Mouse (Mus musculus) small intestine, adult 10 weeks (tissue): ENCODE results near the gene Nudt15. TPM values are rescaled to one million over a fixed set of nuclear protein-coding genes. Genes with fewer than 3 reads are reported as not detected.

Experiments used
- polyA plus RNA-seq: library from polyadenylated mRNA; stranded (reverse); fragments of 350-450 nt; fragmentation: Illumina TruSeq; extraction: RNeasy Lipid Tissue Mini Kit (QIAGEN cat#74804); gene quantifications from one replicate; pipeline ENCODE4 v1.2.3, GENCODE M21; 2014; ENCODE audit warnings: low replicate concordance

The Nudt15 gene
- polyA plus RNA-seq: 3.3 TPM

DNA sequence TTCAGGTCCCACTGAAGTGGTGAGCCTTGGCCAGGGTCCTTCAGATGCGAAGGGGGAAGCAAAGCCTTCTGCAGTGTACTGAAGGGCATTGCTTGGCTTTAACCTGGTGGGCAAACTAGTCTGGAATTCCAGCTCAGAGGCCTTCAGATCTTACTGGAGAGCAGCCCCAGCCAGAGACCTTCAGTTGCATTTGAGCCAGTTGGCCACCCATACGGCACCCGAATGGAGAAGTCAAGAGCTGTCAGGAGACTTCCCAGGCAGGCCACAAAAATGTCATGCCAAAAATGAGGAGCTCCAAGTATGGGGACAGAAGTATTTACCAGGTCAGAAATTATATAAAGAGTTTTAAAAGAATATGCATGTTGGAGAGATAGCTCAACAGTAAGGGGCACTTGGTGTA lies at the start of gene Nudt15:
TSS of gene Nudt15 (minus strand) at position 192 of the 400 bp plus-strand sequence.

DNA sequence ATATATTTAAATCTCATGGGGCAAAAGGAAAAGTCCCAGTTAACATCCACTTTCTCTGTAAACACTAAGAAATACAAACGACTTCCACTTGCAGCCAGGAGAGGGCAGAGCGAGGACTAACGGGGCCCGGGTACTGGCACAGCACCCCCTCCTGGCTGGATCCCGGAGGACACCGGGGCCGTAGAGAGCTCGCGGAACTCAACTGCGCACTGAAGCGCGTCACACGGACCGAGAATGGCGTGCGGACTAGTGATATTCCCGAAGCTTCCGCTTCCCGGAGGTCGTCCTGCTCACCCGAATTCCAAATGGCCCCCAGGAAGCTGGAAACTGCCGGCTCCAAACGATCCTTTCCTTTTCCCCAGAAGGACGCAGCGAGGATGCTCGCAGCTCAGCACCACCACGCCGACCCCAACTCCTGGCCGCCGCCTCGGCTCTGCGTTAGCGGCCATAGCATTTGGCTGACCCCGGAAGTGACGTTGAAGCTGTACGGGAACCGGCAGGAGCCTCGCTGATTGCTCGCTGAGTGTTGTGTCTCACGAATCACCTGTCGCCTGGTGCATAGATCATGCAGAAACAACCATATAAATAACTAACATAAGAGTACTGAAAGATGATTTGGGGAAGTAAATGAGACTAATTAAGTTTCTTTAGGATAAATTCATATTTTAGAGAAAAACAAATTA lies 23.1 kb downstream of the Nudt15 start, which contains the start of gene Sucla2:
TSS of gene Sucla2 (plus strand) at position 554 of the 683 bp plus-strand sequence.

DNA sequence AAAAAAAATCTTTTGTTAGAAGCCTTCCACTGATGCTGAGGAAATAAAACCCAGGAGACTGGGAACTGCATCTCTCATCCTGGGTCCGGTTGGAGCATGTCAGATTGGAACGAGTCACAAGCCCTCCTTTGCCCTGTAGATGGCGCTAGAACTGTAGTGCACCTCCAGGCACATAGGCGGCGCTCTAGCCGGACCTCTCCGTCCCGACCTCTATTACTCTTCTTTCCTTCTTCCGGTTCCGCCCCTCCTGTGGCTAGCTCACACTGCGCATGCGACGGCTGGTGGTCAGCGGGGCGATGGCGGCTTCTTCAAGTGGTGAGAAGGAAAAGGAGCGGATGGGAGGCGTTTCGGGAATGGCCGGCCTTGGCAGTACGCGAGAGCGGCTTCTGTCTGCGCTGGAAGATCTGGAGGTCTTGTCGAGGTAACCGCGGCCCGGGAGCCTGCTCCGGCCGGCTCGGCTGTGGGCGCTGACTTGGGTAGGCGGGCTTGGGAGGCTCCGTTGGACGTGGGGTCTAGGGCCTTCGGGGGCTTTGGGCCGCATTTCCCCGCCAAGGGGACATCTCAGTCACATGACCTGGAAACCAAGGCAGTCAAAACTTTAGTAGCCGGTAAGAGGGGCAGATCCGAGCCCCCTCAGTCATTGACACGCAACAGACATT lies 38.1 kb downstream of the Nudt15 start, which contains the start of gene Med4:
TSS of gene Med4 (plus strand) at position 261 of the 659 bp plus-strand sequence.

Other genes with a start within 250 kb of the Nudt15 start
- 167 TPM for gene Rb1, start 222.4 kb downstream of the Nudt15 start, polyA plus RNA-seq
- 1,462 TPM for gene Itm2b, start 163.0 kb downstream of the Nudt15 start, polyA plus RNA-seq
- gene Med4, start 38.2 kb downstream of the Nudt15 start, polyA plus RNA-seq: 23.6 TPM
- 772 TPM for gene Sucla2, start 22.9 kb downstream of the Nudt15 start, polyA plus RNA-seq
- not detected for gene Gm21750, start 113.0 kb upstream of the Nudt15 start, polyA plus RNA-seq